Mouse (Mus musculus): ENCODE results near the gene Armc12. TPM values are rescaled to one million over a fixed set of nuclear protein-coding genes. Genes with fewer than 3 reads are reported as not detected.
A peak's percentile ranks its signal among the peaks of the same experiment; 100 is the strongest.

Armc12 gene
- polyA plus RNA-seq, 1 experiment from 2014 or later: not detected

GRCm38 (mm10) chr17:28575244-28576125 is 44.9 kb downstream of the Armc12 start, which contains the start of gene Lhfpl5:
TSS of gene Lhfpl5 (plus strand) at chr17:28575641.
- Histone ChIP-seq H3K27me3 (replicated peaks; ENCODE audit: control insufficient read depth, insufficient read depth, low read length) (peaks cover 6% of the 10 kb centered on the region; the same call in 1 of the 2 replicates), H3K4me1 (replicated peaks; ENCODE audit: control insufficient read depth, insufficient read depth, low read length) (0 out of 2 replicates have a peak, but pooled peaks cover under 1% of the 10 kb centered on the region), H3K9me3 (ENCODE audit: control insufficient read depth, low read length) (no peaks in the 10 kb centered on the region), H3K4me2 (peak within 1 kb of the TSS; percentile 58), H3K4me3 (ENCODE audit: low read depth, low read length) (peak within 1 kb of the TSS; percentile 36), H3K27ac (ENCODE audit: low read depth, low read length) (no peak within 1 kb of the TSS), H3K36me3 (ENCODE audit: control insufficient read depth, insufficient read depth, low read length) (no peaks in the 10 kb centered on the region), H3K9ac (ENCODE audit: low read depth, low read length) (no peak within 1 kb of the TSS)
- ATAC-seq (replicated peaks; ENCODE audit: low FRiP score) (peak; percentile 66; the same call in 1 of the 2 replicates), DNase-seq (ENCODE audit: low spot score) (peak; percentile 79)
- 16% methylated on average over 50 of the region's 50 CpGs for WGBS

- 7% methylated on average over 9 of the region's 9 CpGs for WGBS
Measured at GRCm38 (mm10) chr17:28580396-28580795, 49.8 kb downstream of the Armc12 start.

GRCm38 (mm10) chr17:28581056-28581455 is 50.5 kb downstream of the Armc12 start:
- no peak for DNase-seq (ENCODE audit: low spot score)
- H3K4me2 ChIP-seq: no peak overlapping the region
- H3K9ac ChIP-seq (ENCODE audit: low read depth, low read length): no peak overlapping the region
- no peaks in the 10 kb centered on the region for H3K9me3 ChIP-seq (ENCODE audit: control insufficient read depth, low read length)
- H3K36me3 ChIP-seq (ENCODE audit: control insufficient read depth, insufficient read depth, low read length): no peaks in the 10 kb centered on the region
- H3K27ac ChIP-seq (ENCODE audit: low read depth, low read length): no peak overlapping the region
- H3K4me3 ChIP-seq (ENCODE audit: low read depth, low read length): no peak overlapping the region
- H3K4me1 ChIP-seq (replicated peaks; ENCODE audit: control insufficient read depth, insufficient read depth, low read length): 0 out of 2 replicates have a peak, but pooled peaks cover 2% of the 10 kb centered on the region
- 51% methylated on average over 2 of the region's 2 CpGs for WGBS
- ATAC-seq (replicated peaks; ENCODE audit: low FRiP score): no peak
- peaks cover 3% of the 10 kb centered on the region; the same call in 1 of the 2 replicates for H3K27me3 ChIP-seq (replicated peaks; ENCODE audit: control insufficient read depth, insufficient read depth, low read length)

More at GRCm38 (mm10) chr17:28580396-28580795, 49.8 kb downstream of the Armc12 start:
- Histone ChIP-seq H3K36me3 (ENCODE audit: control insufficient read depth, insufficient read depth, low read length) (no peaks in the 10 kb centered on the region), H3K27me3 (replicated peaks; ENCODE audit: control insufficient read depth, insufficient read depth, low read length) (peaks cover 6% of the 10 kb centered on the region; the same call in 1 of the 2 replicates), H3K9me3 (ENCODE audit: control insufficient read depth, low read length) (no peaks in the 10 kb centered on the region), H3K4me2 (no peak overlapping the region), H3K4me3 (ENCODE audit: low read depth, low read length) (no peak overlapping the region), H3K27ac (ENCODE audit: low read depth, low read length) (no peak overlapping the region), H3K4me1 (replicated peaks; ENCODE audit: control insufficient read depth, insufficient read depth, low read length) (0 out of 2 replicates have a peak, but pooled peaks cover 2% of the 10 kb centered on the region), H3K9ac (ENCODE audit: low read depth, low read length) (no peak overlapping the region)
- ATAC-seq (replicated peaks; ENCODE audit: low FRiP score): no peak; the same call in 1 of the 2 replicates
- peak; percentile 76 for DNase-seq (ENCODE audit: low spot score)

GRCm38 (mm10) chr17:28586509-28586908 is 55.9 kb downstream of the Armc12 start:
- Histone ChIP-seq H3K36me3 (ENCODE audit: control insufficient read depth, insufficient read depth, low read length) (peaks cover 32% of the 10 kb centered on the region), H3K27ac (ENCODE audit: low read depth, low read length) (no peak overlapping the region), H3K27me3 (replicated peaks; ENCODE audit: control insufficient read depth, insufficient read depth, low read length) (no peaks in the 10 kb centered on the region), H3K4me3 (ENCODE audit: low read depth, low read length) (no peak overlapping the region), H3K4me1 (replicated peaks; ENCODE audit: control insufficient read depth, insufficient read depth, low read length) (no peaks in the 10 kb centered on the region), H3K9ac (ENCODE audit: low read depth, low read length) (no peak overlapping the region), H3K4me2 (no peak overlapping the region), H3K9me3 (ENCODE audit: control insufficient read depth, low read length) (no peaks in the 10 kb centered on the region)
- ATAC-seq (replicated peaks; ENCODE audit: low FRiP score) (no peak), DNase-seq (ENCODE audit: low spot score) (no peak)
- 80% methylated on average over 3 of the region's 3 CpGs for WGBS

GRCm38 (mm10) chr17:28588591-28588990 is 58.0 kb downstream of the Armc12 start:
- WGBS: 86% methylated on average over 2 of the region's 2 CpGs
- ATAC-seq (replicated peaks; ENCODE audit: low FRiP score) (no peak), DNase-seq (ENCODE audit: low spot score) (no peak)
- peaks cover 44% of the 10 kb centered on the region for H3K36me3 ChIP-seq (ENCODE audit: control insufficient read depth, insufficient read depth, low read length)
- no peak overlapping the region for H3K4me2 ChIP-seq
- no peaks in the 10 kb centered on the region for H3K27me3 ChIP-seq (replicated peaks; ENCODE audit: control insufficient read depth, insufficient read depth, low read length)
- no peak overlapping the region for H3K9ac ChIP-seq (ENCODE audit: low read depth, low read length)
- H3K4me3 ChIP-seq (ENCODE audit: low read depth, low read length): no peak overlapping the region
- no peak overlapping the region for H3K27ac ChIP-seq (ENCODE audit: low read depth, low read length)
- H3K4me1 ChIP-seq (replicated peaks; ENCODE audit: control insufficient read depth, insufficient read depth, low read length): no peaks in the 10 kb centered on the region
- no peaks in the 10 kb centered on the region for H3K9me3 ChIP-seq (ENCODE audit: control insufficient read depth, low read length)

Small RNA genes within 50 kb of the gene (microRNA-seq; reads per million reads assigned to microRNA genes)
- not detected for gene Gm25195 (ENCODE audit: borderline number of aligned reads)
- not detected for gene Mir6969 (ENCODE audit: borderline number of aligned reads)

Other genes starting within 250 kb of the Armc12 start
- 30.2 and 31.1 TPM in 2 replicates for gene Fance, start 217.3 kb upstream of the Armc12 start, polyA plus RNA-seq (2014; fragmentation: Nextera tagmentation; extraction: Ambion mirVana)
- 683 and 733 TPM in 2 replicates for gene Rpl10a, start 202.3 kb upstream of the Armc12 start, polyA plus RNA-seq (2014; fragmentation: Nextera tagmentation; extraction: Ambion mirVana)
- gene Tead3, start 180.0 kb upstream of the Armc12 start, polyA plus RNA-seq (2014; fragmentation: Nextera tagmentation; extraction: Ambion mirVana): 4.3 and 4.6 TPM in 2 replicates
- 2.8 and 3.3 TPM in 2 replicates for gene Tulp1, start 165.6 kb upstream of the Armc12 start, polyA plus RNA-seq (2014; fragmentation: Nextera tagmentation; extraction: Ambion mirVana)
- gene Fkbp5, start 13.3 kb upstream of the Armc12 start, polyA plus RNA-seq (2014; fragmentation: Nextera tagmentation; extraction: Ambion mirVana): 8.8 and 10.1 TPM in 2 replicates
- not detected in 2 replicates for gene Clpsl2, start 18.6 kb downstream of the Armc12 start, polyA plus RNA-seq (2014; fragmentation: Nextera tagmentation; extraction: Ambion mirVana)
- 3.5 and 3.7 TPM in 2 replicates for gene Clps, start 30.0 kb downstream of the Armc12 start, polyA plus RNA-seq (2014; fragmentation: Nextera tagmentation; extraction: Ambion mirVana)
- gene Lhfpl5, start 44.8 kb downstream of the Armc12 start, polyA plus RNA-seq (2014; fragmentation: Nextera tagmentation; extraction: Ambion mirVana): 0.27 and 0.33 TPM in 2 replicates
- gene Srpk1, start 91.9 kb downstream of the Armc12 start, polyA plus RNA-seq (2014; fragmentation: Nextera tagmentation; extraction: Ambion mirVana): 92.7 and 99.8 TPM in 2 replicates
- 0.34 and 0.75 TPM in 2 replicates for gene Slc26a8, start 159.4 kb downstream of the Armc12 start, polyA plus RNA-seq (2014; fragmentation: Nextera tagmentation; extraction: Ambion mirVana)
- gene Mapk14, start 160.5 kb downstream of the Armc12 start, polyA plus RNA-seq (2014; fragmentation: Nextera tagmentation; extraction: Ambion mirVana): 58.5 and 64.6 TPM in 2 replicates
- 0.84 and 3.6 TPM in 2 replicates for gene AC170998.1, start 195.3 kb downstream of the Armc12 start, polyA plus RNA-seq (2014; fragmentation: Nextera tagmentation; extraction: Ambion mirVana)
- 5.0 and 5.5 TPM in 2 replicates for gene Mapk13, start 238.5 kb downstream of the Armc12 start, polyA plus RNA-seq (2014; fragmentation: Nextera tagmentation; extraction: Ambion mirVana)